Mouse (Mus musculus) cerebellum, adult 2 months (tissue): ENCODE results near the gene Ccdc170.

Experiments
- CTCF ChIP-seq: fragments of 200-500 bp; IDR thresholded peaks from 2 replicates; pipeline ENCODE4 v1.5.1; 2011; ENCODE audit warnings: low read depth, mild to moderate bottlenecking, control low read depth, low read length, moderate library complexity, borderline replicate concordance; ENCODE audit not compliant: insufficient read depth
- POLR2A ChIP-seq: fragments of 200-500 bp; IDR thresholded peaks from 2 replicates; pipeline ENCODE4 v1.6.1; 2011; ENCODE audit warnings: low read length, control low read depth, borderline replicate concordance; ENCODE audit not compliant: insufficient read depth

GRCm38 (mm10) chr10:4432996-4433755 lies 49.1 kb upstream of the Ccdc170 start:
- no peak for TF ChIP-seq CTCF
- TF ChIP-seq POLR2A = no peak
